Mouse (Mus musculus) T-helper 1 cell (primary cell): Measurements from ENCODE around the gene Fanca.
"Not testable (repeated sequence)": the region's sequence is repeated elsewhere in the genome, so short reads cannot be mapped to it uniquely, and the experiment has no call there.

Experiments used
- in situ Hi-C: fragments of 300-600 bp; cut with MboI, MseI; formaldehyde crosslinking; loops from one replicate; pipeline ENCODE4 v1.15.1; 2025; ENCODE audit warnings: high pct_unique_total_duplicates

The Fanca gene

GRCm38 (mm10) chr8:123233760-123234159 lies 84.6 kb downstream of the Fanca start:
- in situ Hi-C loops, result no loop called here

GRCm38 (mm10) chr8:123233300-123233699 lies 85.1 kb downstream of the Fanca start:
- in situ Hi-C loops, result no loop called here

- in situ Hi-C loops, result no loop called here
Measured at GRCm38 (mm10) chr8:123232553-123232952, 85.8 kb downstream of the Fanca start.

GRCm38 (mm10) chr8:123231742-123232141 lies 86.6 kb downstream of the Fanca start:
- in situ Hi-C loops, result no loop called here

GRCm38 (mm10) chr8:123230326-123230725 lies 88.0 kb downstream of the Fanca start:
- in situ Hi-C loops, result not testable (repeated sequence)

GRCm38 (mm10) chr8:123228416-123228815 lies 90.0 kb downstream of the Fanca start:
- in situ Hi-C loops, result no loop called here

GRCm38 (mm10) chr8:123224278-123225266 lies 93.8 kb downstream of the Fanca start, which contains the start of gene Cdk10:
Gene Cdk10, plus strand, starts transcription at chr8:123224842.
- in situ Hi-C loops, result no loop called here

- in situ Hi-C loops, result no loop called here
Measured at GRCm38 (mm10) chr8:123220917-123221316, 97.5 kb downstream of the Fanca start.
